Mouse (Mus musculus): Measurements from ENCODE around the gene Esr1. TPM values are rescaled to one million over a fixed set of nuclear protein-coding genes. Genes with fewer than 3 reads are reported as not detected.

Esr1 gene
- total RNA-seq, 2 experiments from 2014 or later = 3.2 to 3.9 TPM

DNA sequence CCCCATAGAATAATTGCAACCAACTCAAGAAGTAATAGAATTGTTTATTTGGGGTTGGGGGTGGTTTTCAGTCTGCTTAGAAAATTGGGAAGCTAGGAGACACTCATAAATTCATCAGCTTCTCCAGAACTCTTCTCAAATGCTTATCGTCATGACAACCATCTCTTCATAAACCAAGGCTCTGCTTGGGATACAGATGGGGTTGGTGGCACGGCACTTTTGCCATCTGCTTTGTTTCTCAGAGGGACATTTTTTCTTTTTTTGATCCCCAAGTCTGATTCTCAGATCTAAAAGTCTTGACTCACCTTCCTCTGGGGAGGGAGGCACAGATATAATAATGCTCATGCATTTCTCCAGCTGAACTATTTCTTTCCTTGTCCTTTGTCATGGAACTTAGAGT, 313.0 kb downstream of the Esr1 start:
- peak; percentile 30 to 57 for DNase-seq (ENCODE audit: low spot score in 2 of 2)
- intact Hi-C loops (cut with DNase I) = no loop called here

DNA sequence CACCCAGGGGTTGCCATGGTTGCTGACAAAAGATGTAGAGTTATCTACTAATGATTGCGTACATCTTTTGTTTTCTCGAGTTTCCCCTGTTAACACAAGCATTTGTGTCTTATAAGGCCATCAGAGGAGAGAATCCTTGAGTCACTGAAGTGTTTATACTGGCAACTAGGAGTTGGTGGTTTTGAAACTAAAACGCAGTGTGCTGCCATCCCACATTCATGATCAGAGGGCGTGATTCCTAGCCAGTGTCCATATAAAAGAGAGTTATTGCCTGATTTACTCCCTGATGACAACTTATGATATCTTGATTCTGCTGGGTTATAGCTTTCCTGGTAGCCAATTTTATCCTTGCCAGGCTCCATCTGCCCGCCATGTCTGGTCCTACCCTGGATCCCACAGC, 331.8 kb downstream of the Esr1 start:
- intact Hi-C loops (cut with DNase I) = no loop called here

DNA sequence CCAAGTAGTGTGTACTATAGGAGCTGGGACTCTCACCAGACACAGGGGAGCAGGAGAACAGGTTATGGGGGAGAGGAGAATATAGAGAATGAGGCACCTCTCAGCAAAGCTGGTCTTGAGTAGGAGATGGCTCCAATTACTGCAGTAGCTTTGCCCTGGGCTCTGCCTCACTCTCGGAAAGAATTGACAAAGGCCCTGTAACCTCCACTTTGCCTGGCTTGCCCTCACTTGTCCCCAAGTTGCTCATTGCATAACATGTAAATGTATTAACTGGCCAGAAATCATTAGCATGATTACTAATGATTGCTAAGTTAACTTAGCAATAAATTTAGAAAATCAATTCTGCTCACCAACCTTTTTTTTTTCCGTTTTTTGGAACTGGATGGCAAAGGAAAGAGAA, 333.3 kb downstream of the Esr1 start:
- DNase-seq (ENCODE audit: low spot score in 2 of 2) = no peak
- intact Hi-C loops (cut with DNase I) = no loop called here

More for the DNA sequence above, 331.8 kb downstream of the Esr1 start:
- DNase-seq (ENCODE audit: low spot score in 2 of 2) = no peak

DNA sequence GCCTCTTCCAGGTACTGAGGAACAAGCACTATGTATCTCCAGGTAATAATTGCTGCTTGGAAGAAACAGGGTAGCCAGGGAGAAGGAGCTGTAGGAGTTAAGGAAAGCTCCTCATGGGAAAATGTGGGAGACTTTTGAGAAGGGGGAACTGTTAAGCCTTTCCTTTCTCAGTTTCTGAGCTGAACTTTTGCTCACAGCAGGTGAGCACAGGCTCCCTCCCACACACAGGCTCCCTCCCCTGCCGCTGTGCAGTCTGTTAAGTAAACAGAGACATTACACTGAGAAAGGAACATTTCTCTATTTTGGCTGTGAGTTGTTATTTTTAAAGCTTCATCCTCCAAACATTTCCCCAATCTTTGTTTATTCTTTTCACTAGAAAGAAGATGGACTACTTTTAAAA, 354.4 kb downstream of the Esr1 start:
- DNase-seq (ENCODE audit: low spot score in 2 of 2) = peak; percentile 9 to 26
- intact Hi-C loops (cut with DNase I) = no loop called here

DNA sequence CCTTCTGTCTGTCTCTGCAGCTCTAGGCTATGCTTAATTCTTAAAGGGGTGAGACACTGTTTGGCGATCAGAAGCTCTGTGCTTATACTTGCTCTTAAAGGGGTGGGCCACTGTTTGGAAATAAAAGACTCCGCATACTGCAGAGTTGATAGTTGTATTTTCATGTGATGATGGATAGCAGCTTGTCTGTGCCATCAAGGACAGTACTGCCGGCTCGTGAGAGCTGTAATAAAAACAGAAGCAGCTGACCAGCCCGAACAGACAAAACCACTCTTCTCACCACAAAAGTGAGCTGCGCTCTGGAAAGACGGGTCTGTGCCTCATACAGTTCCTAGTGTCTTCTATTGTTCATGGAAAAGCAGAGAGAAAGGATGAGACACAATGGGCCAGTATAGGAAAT, 359.8 kb downstream of the Esr1 start:
- DNase-seq (ENCODE audit: low spot score in 2 of 2) = no peak
- intact Hi-C loops (cut with DNase I) = no loop called here

DNA sequence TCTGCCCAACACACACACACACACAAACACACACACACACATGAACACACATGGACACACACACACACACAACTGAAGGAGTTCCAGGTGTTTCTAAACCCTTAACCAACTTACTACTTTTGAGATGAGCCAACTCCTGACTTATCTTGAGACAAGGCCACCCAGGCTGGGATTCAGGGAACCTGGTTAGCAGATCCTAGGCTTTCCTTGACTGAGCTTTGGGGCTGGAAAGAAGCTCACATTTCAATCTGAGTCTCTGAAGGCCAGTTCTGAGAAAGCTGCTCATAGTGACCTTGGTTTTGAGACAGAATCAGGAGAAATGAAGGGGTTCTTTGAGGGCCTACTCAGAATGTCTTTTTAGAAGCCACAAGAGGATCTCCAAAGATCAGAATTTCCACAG, 360.2 kb downstream of the Esr1 start:
- DNase-seq (ENCODE audit: low spot score in 2 of 2) = no peak
- intact Hi-C loops (cut with DNase I) = no loop called here

DNA sequence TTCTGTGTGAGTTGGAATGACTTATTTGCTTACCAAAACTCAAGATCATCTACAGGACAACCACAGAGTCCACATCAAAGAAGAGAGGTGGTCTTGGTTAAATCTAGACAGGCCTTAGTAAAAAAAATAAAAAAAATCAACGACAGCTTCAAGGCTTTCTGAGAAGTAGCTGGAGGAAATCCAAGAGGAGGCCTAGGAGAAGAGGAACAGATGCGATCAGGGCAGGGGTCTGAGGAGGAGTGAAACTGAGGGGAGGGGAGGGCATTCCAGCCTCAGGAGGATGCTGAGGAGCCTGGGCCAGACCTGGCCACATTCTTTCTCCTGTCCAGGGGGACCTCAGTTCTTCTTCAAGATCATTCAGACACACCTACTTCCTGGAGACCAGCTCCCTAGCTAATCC, 360.6 kb downstream of the Esr1 start:
- no peak for DNase-seq (ENCODE audit: low spot score in 2 of 2)
- intact Hi-C loops (cut with DNase I) = no loop called here

DNA sequence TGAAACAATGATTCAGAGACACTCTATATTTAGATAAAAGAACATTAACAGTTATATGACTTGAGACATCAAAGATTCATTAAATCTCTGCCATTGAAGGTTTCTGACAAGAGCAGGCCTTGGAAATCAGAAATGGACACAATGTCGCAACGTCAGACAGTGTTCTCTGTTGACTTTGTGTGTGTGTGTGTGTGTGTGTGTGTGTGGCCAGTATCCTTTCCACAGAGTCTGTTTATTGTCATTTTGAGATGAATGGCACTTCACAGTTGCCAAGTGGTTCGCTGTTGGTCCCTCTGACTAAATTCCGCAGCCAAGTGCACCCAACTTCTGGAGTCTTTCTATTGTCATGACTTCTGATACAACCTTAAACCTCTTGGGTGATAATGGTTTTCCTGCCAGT, 362.9 kb downstream of the Esr1 start:
- no peak for DNase-seq (ENCODE audit: low spot score in 2 of 2)
- intact Hi-C loops (cut with DNase I) = no loop called here

DNA sequence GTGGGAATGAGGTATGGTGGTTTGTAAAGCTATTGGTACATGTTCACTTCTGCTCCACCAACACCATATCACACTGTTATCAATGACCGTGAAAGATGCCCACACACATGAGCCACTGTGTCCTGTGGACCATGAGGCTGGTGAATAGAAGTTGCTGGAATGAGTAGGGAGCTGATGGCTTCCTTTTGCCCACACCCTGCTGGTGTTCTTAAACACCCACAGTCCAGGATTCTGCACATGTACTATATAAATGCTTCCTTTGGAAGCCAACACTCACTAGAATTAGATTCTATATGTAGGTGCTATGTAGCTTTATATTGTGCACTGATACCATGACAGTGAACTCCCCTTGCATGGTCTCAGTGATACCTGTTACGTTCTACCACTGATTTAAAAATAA, 365.2 kb downstream of the Esr1 start:
- intact Hi-C loops (cut with DNase I) = no loop called here

DNA sequence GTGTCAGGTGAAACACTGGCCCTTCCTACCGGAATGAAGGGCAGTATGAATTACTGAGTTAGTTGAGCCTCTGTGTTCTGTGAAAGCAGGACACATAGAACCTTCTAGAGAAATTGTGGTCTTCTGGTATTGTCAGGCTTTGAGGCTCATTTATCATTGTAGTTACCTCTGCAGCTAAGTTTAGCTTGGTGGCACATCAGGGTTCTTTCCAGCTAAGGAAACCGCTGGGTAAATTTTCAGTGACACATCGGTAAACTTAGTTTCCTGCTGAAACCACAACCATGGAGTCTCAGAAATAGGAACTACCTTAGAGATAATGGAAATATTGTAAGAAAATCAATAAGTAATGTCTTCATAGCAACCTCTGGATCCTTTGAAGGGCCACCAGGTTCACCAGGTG, 366.0 kb downstream of the Esr1 start:
- intact Hi-C loops (cut with DNase I) = no loop called here
- no peak for DNase-seq (ENCODE audit: low spot score in 2 of 2)

More for the DNA sequence above, 365.2 kb downstream of the Esr1 start:
- DNase-seq (ENCODE audit: low spot score in 2 of 2) = peak in 1 of 2 experiments; percentile 56

DNA sequence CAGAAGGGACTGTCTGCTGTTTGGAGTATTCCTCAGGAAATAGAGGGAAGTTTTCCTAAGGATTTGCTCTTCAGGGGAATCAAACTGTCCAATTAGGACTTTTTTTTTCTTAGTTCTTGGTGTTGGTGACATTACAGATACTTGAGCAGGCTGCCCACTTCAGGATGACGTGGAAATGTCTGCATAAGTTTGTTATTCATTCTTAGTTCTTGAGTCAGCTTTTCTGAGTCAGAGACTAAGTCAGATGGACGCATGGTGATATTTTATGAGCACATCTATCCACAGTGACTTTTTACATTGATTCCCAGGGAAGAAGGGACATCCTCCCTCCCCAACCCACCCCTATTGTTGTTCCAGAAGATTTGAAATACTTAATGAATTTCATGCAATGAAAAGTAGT, 372.5 kb downstream of the Esr1 start:
- intact Hi-C loops (cut with DNase I) = no loop called here
- peak in 1 of 2 experiments; percentile 20 for DNase-seq (ENCODE audit: low spot score in 2 of 2)

DNA sequence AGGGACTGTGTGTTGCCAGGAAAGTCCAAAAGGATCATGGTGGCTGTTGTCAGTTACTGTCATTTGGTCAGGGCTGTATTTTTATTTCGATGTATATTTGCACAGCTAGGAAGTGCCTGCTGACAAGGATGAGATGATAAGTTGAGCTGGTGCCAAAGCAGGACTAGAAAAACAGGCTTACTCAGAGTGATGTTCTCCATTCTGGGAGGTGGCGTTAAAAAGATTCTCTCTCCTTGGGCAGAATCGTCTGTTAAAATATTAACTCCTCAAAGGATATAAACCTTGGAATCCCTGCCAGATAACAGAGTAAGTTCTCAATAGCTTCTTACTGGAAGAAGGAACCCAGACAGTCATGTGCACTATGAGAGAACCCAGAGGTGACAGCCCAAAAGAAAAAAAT, 382.4 kb downstream of the Esr1 start:
- DNase-seq (ENCODE audit: low spot score in 2 of 2) = peak; percentile 23 to 55
- intact Hi-C loops (cut with DNase I) = loop anchor here (10.0 kb wide), 1 partner anchor 389 kb away; no protein-coding TSS in a partner anchor

DNA sequence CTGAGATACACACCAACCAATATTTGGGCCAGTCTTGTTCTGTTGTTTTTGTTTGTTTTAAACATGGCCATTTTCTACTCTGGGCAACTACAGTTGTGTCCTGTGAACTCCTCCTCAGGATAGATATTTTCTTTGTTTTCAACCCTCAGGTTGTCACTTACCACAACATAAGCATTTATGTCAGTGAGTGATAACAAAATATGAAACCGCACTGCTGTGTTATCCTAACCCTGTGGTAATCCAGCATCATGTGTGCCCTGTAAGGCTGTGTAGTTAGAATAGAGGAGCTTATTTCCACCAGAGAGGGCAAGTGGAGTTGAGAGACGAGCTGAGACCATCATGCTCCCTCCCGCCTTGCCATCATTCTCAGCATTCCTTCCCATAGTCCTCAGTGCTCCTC, 385.2 kb downstream of the Esr1 start:
- intact Hi-C loops (cut with DNase I) = loop anchor here (10.0 kb wide), 1 partner anchor 392 kb away; no protein-coding TSS in a partner anchor
- DNase-seq (ENCODE audit: low spot score in 2 of 2) = no peak

DNA sequence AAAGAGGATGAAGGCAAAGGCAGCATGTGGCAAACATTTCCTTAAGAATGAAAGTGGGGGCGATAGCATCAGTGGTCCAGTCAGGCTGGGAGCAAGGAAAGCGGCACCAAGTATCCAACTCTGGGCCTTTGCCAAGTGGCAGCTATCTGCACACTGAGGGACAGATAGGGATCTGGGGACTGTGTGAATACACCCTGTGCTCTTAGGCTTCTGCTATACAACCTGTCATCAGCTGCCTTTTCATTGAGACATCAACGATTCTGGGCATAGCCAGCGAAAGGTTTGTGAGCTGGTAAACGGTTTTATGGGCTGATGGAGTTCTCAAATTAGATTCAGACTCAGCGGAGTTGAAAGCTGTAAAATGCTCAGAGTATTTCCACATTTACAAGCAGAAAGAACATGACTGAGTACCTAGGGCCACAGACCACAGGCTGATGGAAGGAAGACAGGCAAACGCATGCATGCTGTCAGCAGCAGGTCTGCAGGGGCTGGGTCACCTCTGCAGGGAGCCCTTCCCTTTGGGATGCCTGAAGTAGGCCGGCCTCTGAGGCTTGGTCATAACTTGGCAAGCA, 397.5 kb downstream of the Esr1 start:
- no peak for DNase-seq (ENCODE audit: low spot score in 2 of 2)
- intact Hi-C loops (cut with DNase I) = no loop called here

DNA sequence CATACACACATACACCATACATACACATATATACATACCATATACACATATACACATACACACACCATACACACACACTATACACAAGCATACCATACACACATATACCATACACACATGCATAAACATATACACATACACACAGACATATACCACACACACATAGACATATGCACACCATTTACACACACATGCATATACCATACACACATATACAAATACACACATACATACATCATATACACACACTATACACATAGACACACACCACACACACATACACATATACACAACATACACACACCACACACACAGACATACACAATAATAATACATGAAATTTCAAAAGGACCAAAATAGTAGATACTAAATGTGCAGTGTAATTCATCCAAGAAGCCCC, 400.6 kb downstream of the Esr1 start:
- intact Hi-C loops (cut with DNase I) = loop anchor here (10.0 kb wide), 1 partner anchor 337 kb away; no protein-coding TSS in a partner anchor
- no peak for DNase-seq (ENCODE audit: low spot score in 2 of 2)

DNA sequence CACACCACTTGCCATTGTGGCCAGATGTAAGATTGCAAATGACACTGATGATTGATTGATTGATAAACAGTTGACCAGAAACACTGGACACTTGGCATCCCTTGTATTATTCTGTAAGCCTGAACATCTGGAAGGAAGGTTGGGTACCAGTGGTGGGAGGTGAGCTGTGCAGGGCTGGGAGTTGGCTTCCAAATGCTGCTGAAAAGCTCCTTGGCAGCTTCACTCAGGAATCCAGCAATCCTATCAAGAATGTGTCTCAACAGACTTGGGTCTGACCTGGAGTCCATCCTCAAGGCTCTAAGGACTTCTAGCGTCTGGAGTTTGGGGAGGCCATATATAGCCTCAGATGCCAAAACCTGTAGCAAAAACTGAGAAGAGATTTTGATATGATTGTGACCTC, 403.6 kb downstream of the Esr1 start:
- no peak for DNase-seq (ENCODE audit: low spot score in 2 of 2)
- intact Hi-C loops (cut with DNase I) = loop anchor here (5.0 to 10.0 kb wide), 2 partner anchors 163 to 340 kb away; no protein-coding TSS in a partner anchor

DNA sequence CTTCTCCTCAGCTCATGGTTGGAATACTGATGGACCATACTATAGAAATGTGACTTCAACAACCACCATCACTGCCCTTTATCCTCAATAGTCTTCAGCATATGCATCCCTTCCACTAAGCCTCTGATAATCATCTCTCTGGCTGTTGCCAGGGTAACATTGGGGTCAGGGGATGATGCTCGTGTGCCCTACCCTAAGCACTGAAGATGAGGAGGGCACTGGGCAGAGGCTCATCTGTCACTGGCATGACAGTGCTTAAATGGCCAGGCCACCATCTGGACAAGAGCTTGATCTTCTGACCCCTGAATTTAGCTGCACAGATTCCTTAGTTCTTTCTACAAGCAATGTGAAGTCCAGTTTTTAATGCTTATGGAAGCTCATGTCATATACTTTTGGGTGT, 405.8 kb downstream of the Esr1 start:
- no peak for DNase-seq (ENCODE audit: low spot score in 2 of 2)
- intact Hi-C loops (cut with DNase I) = loop anchor here (5.0 to 10.0 kb wide), 2 partner anchors 165 to 342 kb away; no protein-coding TSS in a partner anchor

DNA sequence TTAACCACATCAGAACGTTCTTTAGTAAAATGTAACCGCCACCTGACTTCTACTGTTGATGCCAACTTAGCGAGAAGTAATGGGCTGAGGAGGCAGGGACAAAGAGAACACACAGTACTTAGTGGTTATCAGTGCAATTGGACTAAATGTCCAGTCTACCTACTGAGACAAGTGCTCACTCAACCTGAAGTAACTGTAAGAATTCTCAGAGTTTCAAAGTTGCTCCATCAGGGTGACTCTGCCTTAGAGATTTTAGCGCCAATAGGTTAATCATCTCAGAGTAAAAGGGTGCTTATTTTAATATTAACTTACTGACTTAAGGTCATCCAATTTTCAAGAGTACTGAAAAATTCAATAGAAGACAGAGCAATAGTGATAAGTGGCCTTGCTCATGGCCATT, 414.5 kb downstream of the Esr1 start:
- DNase-seq (ENCODE audit: low spot score in 2 of 2) = no peak
- intact Hi-C loops (cut with DNase I) = no loop called here

DNA sequence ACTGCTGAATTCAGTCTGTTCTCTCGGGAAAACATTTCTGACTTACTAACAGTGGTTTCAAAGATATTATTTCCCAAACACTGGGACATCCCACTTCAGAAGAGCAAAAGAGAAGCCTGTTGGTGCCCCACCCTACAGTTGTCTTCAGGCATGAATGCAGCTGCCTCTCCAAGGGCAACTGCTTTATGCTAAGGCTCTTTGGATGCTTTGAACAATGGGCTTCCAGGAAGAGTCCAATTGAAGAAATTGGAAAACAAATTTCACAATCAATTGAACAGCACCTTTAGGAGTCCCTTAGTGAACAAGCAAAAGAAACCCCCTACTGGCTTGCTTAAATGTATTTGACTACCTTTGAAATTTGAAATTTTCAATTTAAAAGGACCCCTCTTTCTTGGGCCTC, 415.8 kb downstream of the Esr1 start:
- intact Hi-C loops (cut with DNase I) = no loop called here
- no peak for DNase-seq (ENCODE audit: low spot score in 2 of 2)

DNA sequence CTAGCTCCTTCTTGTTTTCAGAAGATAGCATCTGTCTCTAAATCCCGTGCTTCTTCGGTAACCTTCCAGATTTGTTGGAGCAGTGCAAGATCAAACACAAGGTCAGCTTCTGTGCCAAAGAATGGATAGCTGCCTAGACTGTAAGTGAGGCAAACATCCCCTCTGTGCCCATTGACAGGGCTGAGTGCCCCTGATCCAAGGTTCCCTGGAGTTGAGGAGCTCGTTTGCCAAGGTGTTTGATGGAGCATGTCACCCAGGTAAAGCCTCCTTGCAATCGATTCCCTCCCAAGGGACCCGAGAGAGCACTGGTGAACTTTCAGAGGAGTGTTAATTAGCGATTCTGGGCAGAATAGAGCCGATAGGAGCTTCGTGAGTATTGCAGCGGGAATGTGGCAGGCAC, 416.9 kb downstream of the Esr1 start:
- DNase-seq (ENCODE audit: low spot score in 2 of 2) = no peak
- intact Hi-C loops (cut with DNase I) = no loop called here

DNA sequence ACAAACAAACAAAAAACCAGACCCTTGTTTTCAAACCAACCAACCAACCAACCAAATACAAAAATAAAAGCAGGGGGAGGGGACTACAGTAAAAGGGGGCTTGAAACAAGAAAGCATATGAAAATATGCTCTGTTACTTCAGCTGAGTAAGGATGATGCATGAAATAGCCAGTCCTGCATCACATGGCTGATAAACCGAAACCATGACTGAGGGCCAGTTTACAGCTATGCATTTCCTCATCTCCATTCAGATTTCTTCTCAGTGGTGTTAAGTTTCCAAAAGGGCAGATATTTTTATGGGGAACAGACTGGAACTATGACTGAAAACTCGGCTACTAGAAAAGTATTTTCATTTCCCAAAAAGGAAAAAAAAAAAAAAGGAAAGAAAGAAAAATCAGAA, 417.8 kb downstream of the Esr1 start:
- intact Hi-C loops (cut with DNase I) = no loop called here
- DNase-seq (ENCODE audit: low spot score in 2 of 2) = no peak

DNA sequence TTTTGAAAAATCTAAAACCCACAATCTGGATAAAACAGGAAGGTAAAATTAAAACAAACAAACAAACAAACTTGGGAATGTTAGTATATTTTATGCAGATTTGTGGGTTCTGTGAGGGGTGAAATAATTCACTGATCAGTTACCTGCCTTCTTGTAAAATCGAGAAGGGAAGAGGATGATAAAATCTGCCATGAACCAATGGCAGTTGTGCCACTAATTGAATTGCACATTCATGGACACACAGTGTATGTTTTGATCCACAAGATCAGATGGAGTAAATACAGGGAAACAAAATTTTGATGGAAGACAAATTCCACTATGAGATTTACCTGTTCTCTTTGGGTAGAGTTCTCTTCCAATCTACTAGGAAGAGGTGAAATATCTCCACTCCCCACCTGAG, 418.5 kb downstream of the Esr1 start:
- intact Hi-C loops (cut with DNase I) = no loop called here
- DNase-seq (ENCODE audit: low spot score in 2 of 2) = no peak

All from left cerebral cortex, postnatal 25 days (tissue).